Mouse (Mus musculus) CH12.LX (cell line): Measurements from ENCODE around the gene Wdr59. TPM values are rescaled to one million over a fixed set of nuclear protein-coding genes. Genes with fewer than 3 reads are reported as not detected.

Experiments used
- DNase-seq: peaks from one replicate; pipeline ENCODE4 v3.0.0-alpha.2; 2013; ENCODE audit errors: extremely low read depth
- H3K27ac ChIP-seq: 2 replicates; pipeline ENCODE4 v1.5.1; 2012; ENCODE audit warnings: low read depth, mild to moderate bottlenecking, control low read depth, moderate library complexity; ENCODE audit not compliant: insufficient read depth
- H3K27me3 ChIP-seq: replicated peaks from 2 replicates; pipeline ENCODE3; 2012; ENCODE audit warnings: inconsistent platforms
- H3K36me3 ChIP-seq, 2 experiments: replicated peaks in 1 of 2; 2 replicates each; pipeline versions ENCODE3 to v1.6.1; 2012; ENCODE audit warnings: inconsistent platforms in 1 of 2, low read length in 1 of 2, mild to moderate bottlenecking in 1 of 2, mixed read lengths in 1 of 2, moderate library complexity in 1 of 2; ENCODE audit not compliant: control insufficient read depth in 1 of 2, insufficient read depth in 1 of 2
- H3K4me1 ChIP-seq, 2 experiments: 2 replicates each; pipeline ENCODE4 v1.6.1; 2012; ENCODE audit warnings: inconsistent platforms in 1 of 2, moderate library complexity in 1 of 2; ENCODE audit not compliant: insufficient read depth in 2 of 2, control insufficient read depth in 1 of 2
- H3K4me2 ChIP-seq: 2 replicates; pipeline ENCODE4 v1.6.1; 2012; ENCODE audit warnings: low read depth, mild to moderate bottlenecking, control low read depth; ENCODE audit not compliant: poor library complexity, insufficient read depth, severe bottlenecking
- H3K4me3 ChIP-seq, 3 experiments: fragments of 150-350 bp in 1 of 3; sonication (generic) in 1 of 3; replicated peaks in 1 of 3; 2 replicates each; pipeline versions ENCODE3 to v1.5.1; 2011 to 2012; ENCODE audit warnings: low read depth in 2 of 3, low read length in 2 of 3, mild to moderate bottlenecking in 2 of 3, moderate library complexity in 2 of 3, control low read depth in 1 of 3, improper control_type of control experiment in 1 of 3, inconsistent platforms in 1 of 3, mixed read lengths in 1 of 3; ENCODE audit not compliant: poor library complexity in 1 of 3
- H3K79me2 ChIP-seq: replicated peaks from 2 replicates; pipeline ENCODE4 v1.6.1; 2012; ENCODE audit warnings: mild to moderate bottlenecking, moderate library complexity; ENCODE audit not compliant: control insufficient read depth, poor library complexity, insufficient read depth, severe bottlenecking; ENCODE audit errors: extremely low read depth
- H3K9ac ChIP-seq: 2 replicates; pipeline ENCODE4 v1.6.1; 2012; ENCODE audit warnings: low read depth, mild to moderate bottlenecking, control low read depth, moderate library complexity; ENCODE audit not compliant: insufficient read depth
- H3K9me3 ChIP-seq: replicated peaks from 2 replicates; pipeline ENCODE3; 2012; ENCODE audit warnings: low read length, inconsistent platforms, mixed read lengths
- BHLHE40 ChIP-seq: IDR thresholded peaks from 2 replicates; pipeline ENCODE4 v1.6.1; 2011; ENCODE audit warnings: mild to moderate bottlenecking, low read depth, low read length, improper control_type of control experiment
- CHD1 ChIP-seq: IDR thresholded peaks from 2 replicates; pipeline ENCODE4 v1.6.1; 2012; ENCODE audit warnings: low read depth, low read length, improper control_type of control experiment, inconsistent platforms
- E2F4 ChIP-seq: IDR thresholded peaks from 2 replicates; pipeline ENCODE4 v1.6.1; 2011; ENCODE audit warnings: low read depth, low read length, improper control_type of control experiment; ENCODE audit not compliant: insufficient replicate concordance
- ELF1 ChIP-seq: IDR thresholded peaks from 2 replicates; pipeline ENCODE4 v1.6.1; 2014; ENCODE audit warnings: low read depth, mild to moderate bottlenecking, inconsistent platforms, low read length, improper control_type of control experiment
- EP300 ChIP-seq: IDR thresholded peaks from 2 replicates; pipeline ENCODE4 v1.6.1; 2011; ENCODE audit warnings: low read length, improper control_type of control experiment
- ETS1 ChIP-seq: conservative IDR thresholded peaks from 2 replicates; pipeline ENCODE4 v1.6.1; 2012; ENCODE audit warnings: low read depth, mild to moderate bottlenecking, inconsistent platforms, low read length, improper control_type of control experiment, moderate library complexity
- HCFC1 ChIP-seq: IDR thresholded peaks from 2 replicates; pipeline ENCODE4 v1.6.1; 2012; ENCODE audit warnings: low read depth, mild to moderate bottlenecking, inconsistent platforms, low read length, improper control_type of control experiment
- IRF4 ChIP-seq: IDR thresholded peaks from 2 replicates; pipeline ENCODE4 v1.6.1; 2014; ENCODE audit warnings: low read depth, mild to moderate bottlenecking, inconsistent platforms, low read length, improper control_type of control experiment
- KAT2A ChIP-seq: IDR thresholded peaks from 2 replicates; pipeline ENCODE4 v1.6.1; 2012; ENCODE audit warnings: low read length, improper control_type of control experiment, inconsistent platforms; ENCODE audit not compliant: insufficient replicate concordance
- MAFK ChIP-seq: IDR thresholded peaks from 2 replicates; pipeline ENCODE4 v1.6.1; 2011; ENCODE audit warnings: low read length, improper control_type of control experiment; ENCODE audit not compliant: insufficient replicate concordance
- MAZ ChIP-seq: IDR thresholded peaks from 2 replicates; pipeline ENCODE4 v1.6.1; 2012; ENCODE audit warnings: low read depth, mild to moderate bottlenecking, inconsistent platforms, low read length, improper control_type of control experiment, moderate library complexity
- MXI1 ChIP-seq: IDR thresholded peaks from 2 replicates; pipeline ENCODE4 v1.6.1; 2011; ENCODE audit warnings: mild to moderate bottlenecking, low read depth, low read length, improper control_type of control experiment
- MYC ChIP-seq: IDR thresholded peaks from 2 replicates; pipeline ENCODE4 v1.6.1; 2011; ENCODE audit warnings: low read depth, mild to moderate bottlenecking, improper control_type of control experiment, low read length
- NELFE ChIP-seq: IDR thresholded peaks from 2 replicates; pipeline ENCODE4 v1.6.1; 2011; ENCODE audit warnings: low read depth, low read length, improper control_type of control experiment
- PAX5 ChIP-seq: IDR thresholded peaks from 2 replicates; pipeline ENCODE4 v1.6.1; 2012; ENCODE audit warnings: low read length, inconsistent platforms, mixed read lengths
- POLR2AphosphoS2 ChIP-seq: IDR thresholded peaks from 2 replicates; pipeline ENCODE4 v1.6.1; 2011; ENCODE audit warnings: low read depth, low read length, improper control_type of control experiment
- RAD21 ChIP-seq: IDR thresholded peaks from 2 replicates; pipeline ENCODE4 v1.6.1; 2011; ENCODE audit warnings: low read depth, mild to moderate bottlenecking, low read length, improper control_type of control experiment, moderate library complexity
- RCOR1 ChIP-seq: conservative IDR thresholded peaks from 2 replicates; pipeline ENCODE4 v1.6.1; 2012; ENCODE audit warnings: low read depth, mild to moderate bottlenecking, inconsistent platforms, low read length, improper control_type of control experiment
- SIN3A ChIP-seq: IDR thresholded peaks from 2 replicates; pipeline ENCODE4 v1.6.1; 2012; ENCODE audit warnings: low read length, improper control_type of control experiment, inconsistent platforms
- SMC3 ChIP-seq: IDR thresholded peaks from 2 replicates; pipeline ENCODE4 v1.6.1; 2011; ENCODE audit warnings: low read depth, low read length, improper control_type of control experiment
- TBP ChIP-seq: conservative IDR thresholded peaks from 2 replicates; pipeline ENCODE4 v1.6.1; 2011; ENCODE audit warnings: low read depth, low read length, improper control_type of control experiment
- TCF12 ChIP-seq: IDR thresholded peaks from 2 replicates; pipeline ENCODE4 v1.6.1; 2014; ENCODE audit warnings: low read depth, mild to moderate bottlenecking, inconsistent platforms, low read length, improper control_type of control experiment
- USF1 ChIP-seq: IDR thresholded peaks from 2 replicates; pipeline ENCODE4 v1.6.1; 2014; ENCODE audit warnings: low read depth, mild to moderate bottlenecking, inconsistent platforms, low read length, improper control_type of control experiment
- ZC3H11A ChIP-seq: IDR thresholded peaks from 2 replicates; pipeline ENCODE4 v1.6.1; 2012; ENCODE audit warnings: low read depth, mild to moderate bottlenecking, inconsistent platforms, low read length, improper control_type of control experiment
- ZKSCAN1 ChIP-seq: IDR thresholded peaks from 2 replicates; pipeline ENCODE4 v1.6.1; 2012; ENCODE audit warnings: low read depth, inconsistent platforms, low read length, improper control_type of control experiment, borderline replicate concordance
- ZMIZ1 ChIP-seq: IDR thresholded peaks from 2 replicates; pipeline ENCODE4 v1.6.1; 2012; ENCODE audit warnings: low read depth, mild to moderate bottlenecking, inconsistent platforms, low read length, improper control_type of control experiment
- ZNF384 ChIP-seq: IDR thresholded peaks from 2 replicates; pipeline ENCODE4 v1.6.1; 2012; ENCODE audit warnings: low read depth, low read length, improper control_type of control experiment, inconsistent platforms
- dilution Hi-C: fragments of 300-500 bp; cut with MboI; formaldehyde crosslinking; loops from 2 replicates; pipeline ENCODE4 v1.14.3; 2020; ENCODE audit warnings: low sequenced_read_pairs; ENCODE audit not compliant: extremely low pct_unique_long_range_greater_than_20kb, extremely low pct_ligation_motif_present
- in situ Hi-C: fragments of 300-500 bp; cut with MboI; formaldehyde crosslinking; loops from 3 replicates; pipeline ENCODE4 v1.14.3; 2019; ENCODE audit warnings: low sequenced_read_pairs, low pct_ligation_motif_present, low pct_unique_long_range_greater_than_20kb, mixed read lengths
- polyA plus RNA-seq: library from polyadenylated mRNA; unstranded; fragments of >175 nt; gene quantifications from 2 replicates; pipeline ENCODE4 v1.2.1, GENCODE M21; 2012; ENCODE audit warnings: low read depth; ENCODE audit not compliant: insufficient read length
- total RNA-seq, 2 experiments: library from RNA; depleted of rRNA; stranded (reverse); fragments of 300-350 nt in 1 of 2; fragments of >200 nt in 1 of 2; gene quantifications; 2 replicates each; pipeline ENCODE4 v1.2.3; 2012 to 2014

Wdr59 gene
- total and polyA plus RNA-seq, 3 experiments, result 6.2 to 15.6 (median 8.1) TPM

GRCm38 (mm10) chr8:111471526-111472081 is 50.3 kb downstream of the Wdr59 start:
- Histone ChIP-seq H3K27me3 (no peaks in the 10 kb centered on the region), H3K4me1 (no peaks in the 10 kb centered on the region), H3K9me3 (no peaks in the 10 kb centered on the region), H3K9ac (no peak overlapping the region), H3K79me2 (no peaks in the 10 kb centered on the region), H3K4me2 (no peak overlapping the region), H3K4me3 (no peak overlapping the region), H3K27ac (no peak overlapping the region), H3K36me3 (peaks cover 25 to 86% of the 10 kb centered on the region in 2 experiments)
- in situ Hi-C loops, result no loop called here
- TF ChIP-seq TBP (no peak), SIN3A (no peak), MXI1 (no peak), POLR2AphosphoS2 (no peak), BHLHE40 (no peak), HCFC1 (no peak), ETS1 (no peak), NELFE (no peak), CHD1 (no peak), ZC3H11A (no peak), PAX5 (no peak), ELF1 (no peak), USF1 (no peak), TCF12 (no peak), ZKSCAN1 (no peak), E2F4 (no peak), MAZ (no peak), ZNF384 (no peak)
- DNase-seq, result no peak
- dilution Hi-C loops, result no loop called here

- no peak overlapping the region for H3K4me3 ChIP-seq
- no peak overlapping the region for H3K27ac ChIP-seq
- no peaks in the 10 kb centered on the region for H3K9me3 ChIP-seq
- H3K9ac ChIP-seq, result no peak overlapping the region
- H3K36me3 ChIP-seq, result peaks cover 24 to 86% of the 10 kb centered on the region in 2 experiments
- H3K27me3 ChIP-seq, result no peaks in the 10 kb centered on the region
- in situ Hi-C loops, result no loop called here
- no peaks in the 10 kb centered on the region for H3K4me1 ChIP-seq
- H3K4me2 ChIP-seq, result no peak overlapping the region
- DNase-seq, result no peak
- TF ChIP-seq SMC3 (no peak), KAT2A (no peak), IRF4 (no peak), ZMIZ1 (no peak), RCOR1 (no peak), MYC (no peak), ZNF384 (no peak), ZC3H11A (no peak), BHLHE40 (no peak), RAD21 (no peak), ETS1 (no peak), EP300 (no peak), MAFK (no peak)
- TF ChIP-seq, all 38 proteins: peak for 0
- H3K79me2 ChIP-seq, result no peaks in the 10 kb centered on the region
- dilution Hi-C loops, result no loop called here
Observed at GRCm38 (mm10) chr8:111469013-111469412, 52.9 kb downstream of the Wdr59 start.
